Mouse (Mus musculus) spleen, adult 2 months (tissue): Measurements from ENCODE around the gene Ttc26.

Experiments used
- CTCF ChIP-seq: fragments of 200-500 bp; IDR thresholded peaks from 2 replicates; pipeline ENCODE4 v1.5.1; 2011; ENCODE audit warnings: mild to moderate bottlenecking, inconsistent platforms; ENCODE audit not compliant: insufficient read depth, insufficient read length, insufficient replicate concordance; ENCODE audit errors: extremely low read depth
- POLR2A ChIP-seq: fragments of 200-500 bp; IDR thresholded peaks from 2 replicates; pipeline ENCODE4 v1.6.1; 2011; ENCODE audit warnings: low read depth, low read length, inconsistent platforms

DNA sequence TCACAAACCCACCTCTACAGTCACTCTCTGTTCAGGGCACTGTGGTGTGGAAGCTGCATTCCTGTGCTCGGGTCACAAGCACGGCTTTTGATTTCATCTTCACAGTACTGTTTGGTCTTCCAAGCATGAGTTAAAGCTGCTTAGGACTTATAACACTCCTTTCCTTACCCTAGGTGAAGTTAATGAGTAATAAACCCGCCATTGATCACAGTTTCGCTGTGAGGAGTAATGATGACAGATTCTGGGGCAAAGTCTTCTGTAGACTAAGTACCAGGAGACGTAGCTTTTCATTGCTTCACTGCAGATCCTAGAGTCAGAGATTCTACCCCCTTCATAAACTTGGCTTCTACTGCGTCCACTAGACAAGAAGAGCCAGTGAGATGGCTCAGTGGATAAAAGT is 46.0 kb upstream of the Ttc26 start:
- TF ChIP-seq CTCF = no peak
- no peak for TF ChIP-seq POLR2A
